Mouse (Mus musculus) brain, embryonic 14.5 days (tissue): ENCODE results near the gene Vangl1.

Experiments
- CTCF ChIP-seq: fragments of 200-500 bp; IDR thresholded peaks from 2 replicates; pipeline ENCODE4 v1.5.1; 2012; ENCODE audit warnings: inconsistent platforms, mild to moderate bottlenecking, moderate library complexity, borderline replicate concordance; ENCODE audit not compliant: insufficient read depth, insufficient read length; ENCODE audit errors: extremely low read depth
- POLR2A ChIP-seq: fragments of 200-500 bp; IDR thresholded peaks from 2 replicates; pipeline ENCODE4 v1.6.1; 2012; ENCODE audit warnings: mild to moderate bottlenecking, inconsistent platforms, borderline replicate concordance; ENCODE audit not compliant: poor library complexity, insufficient read depth, insufficient read length, severe bottlenecking; ENCODE audit errors: extremely low read depth

DNA sequence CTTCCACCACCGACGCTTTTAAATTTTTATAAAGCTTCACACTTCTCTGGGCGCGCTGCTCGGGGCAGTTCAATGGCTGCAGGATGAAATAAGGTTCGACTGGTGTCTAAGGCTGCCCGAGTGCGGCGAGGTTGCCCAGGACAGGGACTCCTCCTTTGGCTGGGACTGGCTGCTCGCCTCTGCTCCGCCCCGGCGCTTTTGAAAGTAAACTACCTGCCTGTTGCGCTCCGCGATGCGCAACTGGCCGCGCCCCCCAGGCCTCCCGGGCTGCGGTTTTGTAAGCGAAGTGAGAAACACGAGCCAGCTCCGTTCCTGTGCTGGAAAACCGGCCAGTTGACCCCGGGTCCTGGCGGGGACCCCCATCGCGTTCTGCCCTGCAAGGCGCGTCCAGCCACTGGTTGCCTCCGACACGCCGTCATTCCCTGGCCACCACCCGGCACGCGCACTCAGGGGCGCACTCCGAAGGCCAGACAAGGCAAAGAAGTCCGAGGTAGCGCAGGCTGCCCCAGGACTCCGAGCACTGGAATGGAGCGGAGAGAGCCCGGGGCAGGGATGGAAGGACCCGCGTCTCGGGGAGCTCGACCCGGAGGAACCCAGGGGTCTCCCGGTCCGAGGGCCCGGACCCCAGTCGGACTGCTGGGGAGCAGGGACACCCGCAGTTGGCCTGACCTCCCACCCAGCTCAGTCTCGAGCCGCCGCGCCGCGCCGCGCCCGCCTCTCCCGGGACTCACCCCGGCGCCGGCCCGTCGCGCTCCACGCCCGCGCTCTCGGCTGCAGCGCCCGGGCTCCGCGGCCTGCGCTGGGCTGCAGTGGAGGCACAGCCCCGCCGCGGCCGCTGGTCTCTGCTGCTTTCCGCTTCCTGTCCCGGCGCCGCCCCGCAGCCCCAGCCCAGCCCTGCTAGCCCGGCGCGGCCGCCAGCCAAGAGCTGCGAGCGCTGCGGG lies at the start of gene Vangl1:
- TF ChIP-seq POLR2A: 0 out of 2 replicates have a peak, but pooled peaks have one; percentile 25
- no peak for TF ChIP-seq CTCF
